Mouse (Mus musculus) spleen, adult 2 months (tissue): ENCODE results near the gene Gpr153.

ENCODE experiments used
- CTCF ChIP-seq: fragments of 200-500 bp; IDR thresholded peaks from 2 replicates; pipeline ENCODE4 v1.5.1; 2011; ENCODE audit warnings: mild to moderate bottlenecking, inconsistent platforms; ENCODE audit not compliant: insufficient read depth, insufficient read length, insufficient replicate concordance; ENCODE audit errors: extremely low read depth
- POLR2A ChIP-seq: fragments of 200-500 bp; IDR thresholded peaks from 2 replicates; pipeline ENCODE4 v1.6.1; 2011; ENCODE audit warnings: low read depth, low read length, inconsistent platforms

DNA sequence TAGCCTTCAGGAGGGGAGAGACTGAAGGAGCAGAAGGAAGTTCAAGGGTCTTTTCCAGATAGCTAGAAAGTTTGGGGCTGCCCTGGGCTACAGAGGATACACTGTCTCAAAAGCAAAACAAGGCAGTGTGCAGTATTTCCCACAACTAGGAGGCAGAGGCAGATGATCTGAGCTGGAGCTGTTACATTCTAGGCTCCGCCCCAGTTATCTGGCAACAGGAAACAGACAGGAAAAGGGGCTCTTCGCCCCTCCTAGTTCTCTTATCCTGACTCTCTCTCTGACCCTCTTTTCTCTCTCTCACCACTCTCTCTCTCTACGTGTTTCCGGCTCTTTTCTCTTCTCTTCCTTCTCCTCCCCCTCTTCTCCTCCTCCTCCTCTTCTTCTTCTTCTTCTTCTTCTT is 21.9 kb downstream of the Gpr153 start:
- TF ChIP-seq CTCF, result no peak
- TF ChIP-seq POLR2A, result no peak
